Mouse (Mus musculus): ENCODE results near the gene Gm281. TPM values are rescaled to one million over a fixed set of nuclear protein-coding genes. Genes with fewer than 3 reads are reported as not detected.

Gene Gm281
- total and polyA plus RNA-seq, 2 experiments from 2014 or later = not detected

- Histone ChIP-seq H3K27me3 (ENCODE audit: insufficient read depth, low read length) (no peaks in the 10 kb centered on the region), H3K4me3 (ENCODE audit: low read length) (no peak overlapping the region), H3K4me1 (ENCODE audit: insufficient read depth, low read length) (no peaks in the 10 kb centered on the region), H3K4me2 (ENCODE audit: low read depth, low read length) (no peak overlapping the region), H3K36me3 (ENCODE audit: insufficient read depth, low read length) (no peaks in the 10 kb centered on the region), H3K9ac (replicated peaks; ENCODE audit: low read length) (no peak overlapping the region), H3K27ac (no peak overlapping the region), H3K9me3 (ENCODE audit: low read length) (no peaks in the 10 kb centered on the region)
- no peak for ATAC-seq
- TF ChIP-seq CTCF (IDR thresholded peaks at IDR 0.05; ENCODE audit: low read depth) = no peak
- no peak for DNase-seq (ENCODE audit: low spot score)
These were observed 52.9 kb downstream of the Gm281 start for GRCm38 (mm10) chr14:13861416-13861815.

GRCm38 (mm10) chr14:13812801-13813479 is 101.3 kb downstream of the Gm281 start:
- H3K9ac ChIP-seq (replicated peaks; ENCODE audit: low read length) = no peak overlapping the region
- no peak overlapping the region for H3K4me3 ChIP-seq (ENCODE audit: low read length)
- peak; percentile 37 for TF ChIP-seq CTCF (IDR thresholded peaks at IDR 0.05; ENCODE audit: low read depth)
- ATAC-seq (0 out of 2 replicates have a peak, but pooled peaks have one; percentile 47), DNase-seq (ENCODE audit: low spot score) (peak; percentile 10)
- no peak overlapping the region for H3K4me2 ChIP-seq (ENCODE audit: low read depth, low read length)
- H3K9me3 ChIP-seq (ENCODE audit: low read length) = no peaks in the 10 kb centered on the region
- WGBS = 69% methylated on average over 3 of the region's 3 CpGs
- no peaks in the 10 kb centered on the region for H3K27me3 ChIP-seq (ENCODE audit: insufficient read depth, low read length)
- H3K4me1 ChIP-seq (ENCODE audit: insufficient read depth, low read length) = no peaks in the 10 kb centered on the region
- H3K27ac ChIP-seq = no peak overlapping the region
- H3K36me3 ChIP-seq (ENCODE audit: insufficient read depth, low read length) = no peaks in the 10 kb centered on the region

- Histone ChIP-seq H3K36me3 (ENCODE audit: insufficient read depth, low read length) (no peaks in the 10 kb centered on the region), H3K4me2 (ENCODE audit: low read depth, low read length) (no peak overlapping the region), H3K4me3 (ENCODE audit: low read length) (no peak overlapping the region), H3K4me1 (ENCODE audit: insufficient read depth, low read length) (no peaks in the 10 kb centered on the region), H3K9me3 (ENCODE audit: low read length) (no peaks in the 10 kb centered on the region), H3K27me3 (ENCODE audit: insufficient read depth, low read length) (no peaks in the 10 kb centered on the region), H3K27ac (no peak overlapping the region), H3K9ac (replicated peaks; ENCODE audit: low read length) (no peak overlapping the region)
- DNase-seq (ENCODE audit: low spot score) = no peak
- ATAC-seq = no peak
- 34% methylated on average over 1 of the region's 1 CpGs for WGBS
- TF ChIP-seq CTCF (IDR thresholded peaks at IDR 0.05; ENCODE audit: low read depth) = no peak
These were observed 123.8 kb downstream of the Gm281 start for GRCm38 (mm10) chr14:13790446-13790845.

- Histone ChIP-seq H3K27ac (no peak overlapping the region), H3K9ac (replicated peaks; ENCODE audit: low read length) (no peak overlapping the region), H3K36me3 (ENCODE audit: insufficient read depth, low read length) (no peaks in the 10 kb centered on the region), H3K4me3 (ENCODE audit: low read length) (no peak overlapping the region), H3K4me1 (ENCODE audit: insufficient read depth, low read length) (no peaks in the 10 kb centered on the region), H3K27me3 (ENCODE audit: insufficient read depth, low read length) (no peaks in the 10 kb centered on the region), H3K9me3 (ENCODE audit: low read length) (no peaks in the 10 kb centered on the region), H3K4me2 (ENCODE audit: low read depth, low read length) (no peak overlapping the region)
- DNase-seq (ENCODE audit: low spot score) (no peak), ATAC-seq (no peak)
- TF ChIP-seq CTCF (IDR thresholded peaks at IDR 0.05; ENCODE audit: low read depth) = no peak
- WGBS = 29% methylated on average over 1 of the region's 1 CpGs
These were observed 124.3 kb downstream of the Gm281 start for GRCm38 (mm10) chr14:13790001-13790400.

GRCm38 (mm10) chr14:13782970-13783369 is 131.3 kb downstream of the Gm281 start:
- no peaks in the 10 kb centered on the region for H3K9me3 ChIP-seq (ENCODE audit: low read length)
- no peak overlapping the region for H3K27ac ChIP-seq
- H3K36me3 ChIP-seq (ENCODE audit: insufficient read depth, low read length) = no peaks in the 10 kb centered on the region
- H3K4me3 ChIP-seq (ENCODE audit: low read length) = no peak overlapping the region
- DNase-seq (ENCODE audit: low spot score) (peak; percentile 10), ATAC-seq (no peak)
- 60% methylated on average over 4 of the region's 4 CpGs for whole genome bisulfite sequencing
- H3K27me3 ChIP-seq (ENCODE audit: insufficient read depth, low read length) = no peaks in the 10 kb centered on the region
- H3K9ac ChIP-seq (replicated peaks; ENCODE audit: low read length) = no peak overlapping the region
- no peaks in the 10 kb centered on the region for H3K4me1 ChIP-seq (ENCODE audit: insufficient read depth, low read length)
- TF ChIP-seq CTCF (IDR thresholded peaks at IDR 0.05; ENCODE audit: low read depth) = no peak
- H3K4me2 ChIP-seq (ENCODE audit: low read depth, low read length) = no peak overlapping the region

- no peaks in the 10 kb centered on the region for H3K36me3 ChIP-seq (ENCODE audit: insufficient read depth, low read length)
- no peak for ATAC-seq
- no peak overlapping the region for H3K9ac ChIP-seq (replicated peaks; ENCODE audit: low read length)
- no peak for TF ChIP-seq CTCF (IDR thresholded peaks at IDR 0.05; ENCODE audit: low read depth)
- no peak overlapping the region for H3K4me2 ChIP-seq (ENCODE audit: low read depth, low read length)
- no peak for DNase-seq (ENCODE audit: low spot score)
- no peaks in the 10 kb centered on the region for H3K9me3 ChIP-seq (ENCODE audit: low read length)
- H3K27ac ChIP-seq = no peak overlapping the region
- WGBS = 79% methylated on average over 5 of the region's 6 CpGs
- no peaks in the 10 kb centered on the region for H3K27me3 ChIP-seq (ENCODE audit: insufficient read depth, low read length)
- no peaks in the 10 kb centered on the region for H3K4me1 ChIP-seq (ENCODE audit: insufficient read depth, low read length)
- no peak overlapping the region for H3K4me3 ChIP-seq (ENCODE audit: low read length)
These were observed 135.9 kb downstream of the Gm281 start for GRCm38 (mm10) chr14:13778383-13778782.

GRCm38 (mm10) chr14:13771163-13771562 is 143.1 kb downstream of the Gm281 start:
- no peak overlapping the region for H3K4me2 ChIP-seq (ENCODE audit: low read depth, low read length)
- no peak overlapping the region for H3K27ac ChIP-seq
- no peaks in the 10 kb centered on the region for H3K27me3 ChIP-seq (ENCODE audit: insufficient read depth, low read length)
- DNase-seq (ENCODE audit: low spot score) (no peak), ATAC-seq (no peak)
- no peaks in the 10 kb centered on the region for H3K4me1 ChIP-seq (ENCODE audit: insufficient read depth, low read length)
- H3K36me3 ChIP-seq (ENCODE audit: insufficient read depth, low read length) = no peaks in the 10 kb centered on the region
- H3K9ac ChIP-seq (replicated peaks; ENCODE audit: low read length) = no peak overlapping the region
- 54% methylated on average over 2 of the region's 2 CpGs for WGBS
- H3K4me3 ChIP-seq (ENCODE audit: low read length) = no peak overlapping the region
- TF ChIP-seq CTCF (IDR thresholded peaks at IDR 0.05; ENCODE audit: low read depth) = no peak
- H3K9me3 ChIP-seq (ENCODE audit: low read length) = no peaks in the 10 kb centered on the region

Data from hindbrain, postnatal 0 days (tissue).